Mouse (Mus musculus) neural tube, embryonic 13.5 days (tissue): Measurements from ENCODE around the gene Lhx1. TPM values are rescaled to one million over a fixed set of nuclear protein-coding genes. Genes with fewer than 3 reads are reported as not detected.

Source experiments
- polyA plus RNA-seq: library from polyadenylated mRNA; unstranded; fragments of >200 nt; fragmentation: Nextera tagmentation; extraction: Ambion mirVana; gene quantifications from 2 replicates; pipeline ENCODE4 v1.2.1, GENCODE M21; 2015

The Lhx1 gene
- polyA plus RNA-seq, 1 experiment from 2014 or later = 50.0 TPM

Other genes starting within 250 kb of the Lhx1 start
- 50.0 and 51.7 TPM in 2 replicates for gene Aatf, start 12.0 kb downstream of the Lhx1 start, polyA plus RNA-seq